Mouse (Mus musculus) adrenal gland, postnatal 10 days (tissue): Measurements from ENCODE around the gene Htra3. TPM values are rescaled to one million over a fixed set of nuclear protein-coding genes. Genes with fewer than 3 reads are reported as not detected.
A peak's percentile ranks its signal among the peaks of the same experiment; 100 is the strongest.

Experiments
- DNase-seq: peaks from one replicate; pipeline ENCODE4 v3.0.0; 2021; ENCODE audit warnings: mixed read lengths
- total RNA-seq, 2 experiments: library from RNA; stranded (reverse); gene quantifications; 2 replicates each; pipeline ENCODE4 v1.2.3; 2021

Gene Htra3
- total RNA-seq, 2 experiments from 2014 or later = 51.0 to 61.0 TPM

DNA sequence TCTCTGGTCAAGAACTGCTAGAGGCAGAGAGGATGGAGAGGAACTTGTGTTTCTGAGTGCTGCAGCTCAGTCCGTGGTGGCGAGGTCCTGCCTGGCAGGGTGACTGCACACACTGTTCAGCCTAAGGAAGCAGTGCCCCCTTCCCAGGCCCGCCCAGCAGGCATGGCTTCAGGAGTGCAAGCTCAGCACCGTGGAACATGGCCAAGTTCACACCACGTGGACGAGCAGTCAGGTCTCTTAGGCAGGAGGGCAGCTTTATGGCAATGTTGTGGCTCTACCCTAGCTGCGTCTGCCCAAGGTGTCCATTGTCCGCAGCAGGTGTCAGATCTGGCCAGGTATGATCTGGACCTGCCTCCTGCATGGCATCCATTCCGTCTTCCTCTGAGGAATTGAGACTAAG lies 68.4 kb downstream of the Htra3 start:
- DNase-seq = no peak

DNA sequence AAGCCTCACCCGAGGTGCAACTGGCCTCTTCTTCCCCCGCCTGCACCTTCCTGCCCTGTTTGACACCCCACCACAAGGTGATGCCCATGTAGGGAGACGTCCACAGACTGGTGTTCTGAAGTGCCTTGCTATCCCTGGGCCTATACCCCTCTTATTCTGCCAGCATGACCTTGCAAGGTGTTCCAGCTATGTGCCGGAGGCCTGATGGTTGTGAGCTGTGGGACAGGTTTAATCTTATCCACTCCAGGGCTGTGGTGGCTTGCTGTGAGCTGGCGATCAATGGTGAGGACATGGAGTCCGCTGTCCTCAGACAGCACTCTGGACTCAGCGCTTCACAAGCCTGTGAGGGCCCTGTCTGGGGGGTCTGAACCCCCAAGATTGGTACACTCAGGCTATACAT lies 69.2 kb downstream of the Htra3 start:
- DNase-seq = no peak

DNA sequence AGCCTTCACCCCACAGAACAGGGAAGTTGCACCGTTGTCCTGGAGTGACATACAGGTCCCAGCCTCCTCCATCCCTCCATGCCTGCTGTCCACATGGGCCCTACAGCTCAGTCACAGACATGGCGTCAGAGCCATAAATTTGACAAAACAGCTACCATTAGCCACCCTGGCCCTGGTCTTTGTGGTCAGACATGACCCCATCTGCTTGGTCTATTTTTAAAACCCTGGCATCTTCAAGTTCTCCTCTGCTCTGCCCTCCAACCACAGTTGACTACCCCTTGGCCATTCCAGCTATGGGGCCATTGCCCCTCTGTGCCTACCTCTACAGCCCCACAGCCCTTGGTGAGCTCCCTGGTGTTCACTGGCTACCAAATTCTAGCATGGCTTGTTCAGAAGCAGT lies 69.6 kb downstream of the Htra3 start:
- no peak for DNase-seq

DNA sequence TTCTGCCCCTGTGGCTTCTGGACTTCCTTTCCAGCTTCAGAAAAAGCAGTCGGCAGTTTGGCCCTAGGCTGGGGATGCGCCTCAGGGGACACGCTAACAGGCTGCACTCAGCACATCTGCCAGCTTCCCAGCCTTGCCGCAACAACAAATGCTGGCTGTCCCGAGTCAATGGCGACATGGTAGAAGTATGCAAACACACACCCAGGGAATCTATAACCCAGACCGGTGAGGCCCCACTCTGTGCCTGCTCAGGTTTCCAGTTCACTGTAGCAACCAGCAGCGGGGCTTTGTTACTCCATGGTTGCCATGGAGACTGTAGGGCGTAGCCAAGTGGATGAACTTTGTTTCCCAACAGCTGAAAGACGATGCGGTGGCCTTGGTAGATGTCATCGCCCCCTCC lies 70.2 kb downstream of the Htra3 start:
- DNase-seq = peak; percentile 67

DNA sequence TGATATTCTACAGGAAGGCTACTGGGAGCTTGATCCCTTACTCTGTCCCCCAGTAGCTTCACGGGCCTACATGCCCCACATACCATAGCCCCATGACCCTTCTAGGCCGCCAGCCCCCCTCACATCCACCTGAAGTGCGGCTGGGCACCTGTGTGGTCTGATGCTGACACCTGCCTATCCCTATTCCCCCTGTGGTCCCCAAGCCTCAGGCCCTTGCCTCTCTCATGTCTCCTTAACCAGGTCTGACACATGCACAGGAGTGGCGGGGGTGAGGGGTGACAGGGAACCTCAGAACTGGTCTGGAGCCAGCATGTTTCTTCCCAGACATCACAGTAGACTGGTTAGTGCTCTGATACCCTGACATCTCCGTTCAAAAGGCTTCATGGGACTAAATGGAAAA lies 71.0 kb downstream of the Htra3 start:
- DNase-seq = no peak

DNA sequence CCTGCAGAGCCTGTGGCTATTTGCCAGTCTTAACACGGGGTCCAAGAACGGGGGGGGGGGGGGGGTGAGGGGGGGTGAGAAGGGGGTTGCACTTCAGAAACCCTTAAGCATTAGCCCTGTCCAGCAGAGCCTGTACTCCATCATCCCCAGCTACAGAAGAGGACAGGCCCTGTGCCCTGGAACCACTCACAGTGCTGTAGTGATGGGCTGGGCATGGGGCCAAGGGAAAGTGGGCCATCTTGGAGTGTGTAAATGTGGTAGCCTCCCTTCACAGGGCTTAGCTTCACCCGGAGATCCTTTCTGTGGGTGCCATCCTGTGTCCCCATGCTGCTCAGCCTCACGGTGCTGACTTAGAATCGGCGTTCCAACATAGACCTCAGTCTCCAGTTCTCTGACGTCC lies 71.8 kb downstream of the Htra3 start:
- DNase-seq = no peak

DNA sequence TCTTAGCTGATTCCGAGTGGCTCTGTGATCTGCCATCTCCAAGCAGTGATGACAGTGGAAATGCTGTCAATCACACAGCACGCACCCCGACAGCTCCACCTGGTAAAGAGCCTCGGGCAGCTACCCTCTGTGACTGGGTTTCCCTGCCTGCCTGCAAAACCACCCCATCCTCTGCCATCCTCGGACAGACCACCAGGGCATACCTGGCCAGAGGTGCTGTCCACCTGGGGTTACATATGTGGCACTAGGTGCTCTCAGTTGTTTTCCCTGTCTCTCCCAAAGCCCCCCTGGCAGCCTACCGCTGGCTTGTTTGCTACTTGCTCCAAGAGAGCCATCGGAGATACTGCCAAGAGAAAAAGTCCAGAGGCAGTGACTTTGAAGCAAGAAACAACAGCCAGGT lies 72.8 kb downstream of the Htra3 start:
- DNase-seq = no peak

DNA sequence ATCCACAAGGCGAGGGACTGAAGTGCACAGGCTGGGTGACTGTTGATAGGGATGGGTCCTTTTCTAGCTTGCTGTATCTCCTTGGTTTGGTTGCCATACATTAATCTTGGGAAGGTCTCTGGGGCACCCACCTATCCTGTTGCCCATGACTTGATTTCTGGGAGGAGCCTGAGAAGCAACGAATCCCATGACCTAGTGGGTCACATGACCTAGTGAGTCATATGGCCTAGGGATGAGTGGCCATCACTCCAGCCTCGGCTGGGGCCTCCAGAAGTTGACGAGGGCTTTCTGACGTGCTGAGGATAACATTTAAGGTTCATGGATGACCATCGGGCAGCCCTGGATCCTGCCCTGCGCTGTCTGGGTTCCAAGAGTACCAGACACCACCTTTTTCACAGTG lies 74.2 kb downstream of the Htra3 start:
- no peak for DNase-seq

Other genes starting within 250 kb of the Htra3 start
- gene Cpz, start 154.1 kb downstream of the Htra3 start, total RNA-seq = 1 to 10 TPM; 7.8 to 8.3 TPM
- gene Trmt44, start 104.7 kb downstream of the Htra3 start, total RNA-seq = 1 to 10 TPM; 5.6 to 7.9 TPM
- 10 to 100 TPM; 30.5 to 41.1 TPM for gene Acox3, start 96.7 kb downstream of the Htra3 start, total RNA-seq
- gene Sh3tc1, start 60.2 kb upstream of the Htra3 start, total RNA-seq = 10 to 100 TPM in 1 of 2 experiments, 1 to 10 TPM in 1; 9.5 to 17.6 TPM
- gene Ablim2, start 78.1 kb upstream of the Htra3 start, total RNA-seq = 1 to 10 TPM; 4.0 to 8.9 TPM
- 10 to 100 TPM; 24.2 to 30.6 TPM for gene Afap1, start 213.5 kb upstream of the Htra3 start, total RNA-seq